Mouse (Mus musculus) spleen, adult 2 months (tissue): ENCODE results near the gene Wnk2.

Experiments
- CTCF ChIP-seq: fragments of 200-500 bp; IDR thresholded peaks from 2 replicates; pipeline ENCODE4 v1.5.1; 2011; ENCODE audit warnings: mild to moderate bottlenecking, inconsistent platforms; ENCODE audit not compliant: insufficient read depth, insufficient read length, insufficient replicate concordance; ENCODE audit errors: extremely low read depth
- POLR2A ChIP-seq: fragments of 200-500 bp; IDR thresholded peaks from 2 replicates; pipeline ENCODE4 v1.6.1; 2011; ENCODE audit warnings: low read depth, low read length, inconsistent platforms

DNA sequence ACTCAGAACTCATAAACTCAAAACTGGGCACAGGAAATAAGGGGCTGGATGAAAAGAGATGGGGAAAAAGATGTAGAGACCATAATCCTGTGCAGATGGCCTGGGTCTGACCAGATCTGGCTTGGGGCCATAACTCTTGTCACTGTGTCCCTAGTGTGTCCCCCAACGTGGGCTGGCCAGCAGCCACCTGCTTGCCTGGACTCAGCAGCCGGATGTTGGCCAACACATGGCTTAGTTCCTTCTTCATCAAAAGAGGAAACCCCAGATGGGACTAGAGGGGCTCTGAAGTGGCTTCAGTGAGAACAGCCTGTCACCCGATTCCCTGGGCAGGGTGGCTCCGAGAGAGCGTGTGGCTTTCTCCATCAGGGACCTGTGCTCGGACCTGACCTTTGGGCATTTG lies 49.0 kb upstream of the Wnk2 start:
- TF ChIP-seq CTCF (no peak), POLR2A (no peak)
